Mouse (Mus musculus) layer of hippocampus, postnatal 14 days (tissue): ENCODE data around the gene C87977. TPM values are rescaled to one million over a fixed set of nuclear protein-coding genes. Genes with fewer than 3 reads are reported as not detected.
"Not testable (repeated sequence)": the region's sequence is repeated elsewhere in the genome, so short reads cannot be mapped to it uniquely, and the experiment has no call there.

Experiments
- DNase-seq, 2 experiments: peaks; one replicate each; pipeline ENCODE4 v3.0.0; 2021 to 2022; ENCODE audit warnings: low spot score in 2 of 2, mixed read lengths in 1 of 2
- long read RNA-seq, 2 experiments: library from polyadenylated mRNA; stranded (forward); transcript quantifications; one replicate each; pipeline ENCODE4 v2.0.0; 2021
- total RNA-seq, 2 experiments: library from RNA; stranded (reverse); gene quantifications; 2 replicates each; pipeline ENCODE4 v1.2.3; 2021

Gene C87977
- total RNA-seq = not detected
- long read RNA-seq, experiment 1 = 0 reads
- long read RNA-seq, experiment 2 = 0 reads

DNA sequence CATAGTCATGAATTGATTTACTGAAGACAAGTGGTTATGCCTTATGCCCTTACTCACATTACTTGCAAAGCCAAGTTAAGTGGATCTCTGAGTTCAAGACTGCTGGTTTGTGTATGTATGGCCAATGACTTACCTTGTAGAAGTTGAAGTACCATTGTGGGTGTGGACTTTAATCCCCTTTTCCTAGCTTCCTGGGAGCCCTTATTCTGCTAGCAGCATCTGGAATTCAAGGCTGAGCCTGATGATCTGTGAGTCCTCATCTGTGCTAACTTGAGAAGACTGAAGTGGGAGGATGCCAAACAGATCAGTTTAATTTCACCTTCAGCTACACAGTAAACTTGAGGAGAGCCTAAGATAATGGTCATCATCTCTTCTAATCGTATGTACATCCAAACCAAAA lies at the start of gene C87977:
Gene C87977, minus strand, starts transcription at position 101 of the 400 bp plus-strand sequence.
- not testable (repeated sequence) for DNase-seq

DNA sequence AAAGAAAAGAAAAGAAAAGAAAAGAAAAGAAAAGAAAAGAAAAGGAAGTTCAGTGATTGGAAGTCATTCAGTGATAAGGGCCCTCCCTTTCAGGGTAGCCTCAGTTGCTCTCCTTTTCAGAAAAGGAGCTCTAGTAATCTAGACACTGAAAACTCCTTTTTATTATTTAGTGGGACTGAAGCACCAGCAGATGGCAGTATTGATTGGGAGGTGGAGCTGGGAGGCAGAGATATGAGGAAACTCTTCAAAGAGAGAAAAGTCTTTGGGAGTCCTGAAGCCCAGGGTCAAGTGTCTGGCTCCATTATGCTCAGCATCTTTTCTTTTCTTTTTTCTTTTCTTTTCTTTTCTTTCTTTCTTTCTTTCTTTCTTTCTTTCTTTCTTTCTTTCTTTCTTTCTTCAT lies 41.6 kb upstream of the C87977 start:
- DNase-seq = not testable (repeated sequence)

DNA sequence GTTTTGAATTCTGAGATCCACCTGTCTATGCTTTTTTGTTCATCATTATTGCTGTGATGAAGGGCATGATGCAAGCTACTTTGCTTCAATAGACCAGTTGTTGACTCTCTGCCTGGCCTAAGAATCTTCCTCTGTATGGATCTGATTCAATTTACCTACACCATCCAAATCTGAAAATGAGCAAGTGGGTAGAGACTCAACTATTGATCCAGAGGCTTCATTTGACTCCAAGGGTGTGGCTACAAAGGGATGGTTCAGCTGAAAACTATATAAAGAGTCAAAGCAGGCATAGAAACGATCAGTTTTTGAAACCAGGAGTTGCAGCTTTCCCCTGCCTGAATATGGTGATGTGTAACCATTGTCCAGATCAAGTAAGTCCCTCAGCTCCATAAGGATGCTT lies 22.7 kb downstream of the C87977 start, which contains the start of gene Oog2:
Gene Oog2, plus strand, starts transcription at position 301 of the 400 bp plus-strand sequence.
- no peak for DNase-seq

DNA sequence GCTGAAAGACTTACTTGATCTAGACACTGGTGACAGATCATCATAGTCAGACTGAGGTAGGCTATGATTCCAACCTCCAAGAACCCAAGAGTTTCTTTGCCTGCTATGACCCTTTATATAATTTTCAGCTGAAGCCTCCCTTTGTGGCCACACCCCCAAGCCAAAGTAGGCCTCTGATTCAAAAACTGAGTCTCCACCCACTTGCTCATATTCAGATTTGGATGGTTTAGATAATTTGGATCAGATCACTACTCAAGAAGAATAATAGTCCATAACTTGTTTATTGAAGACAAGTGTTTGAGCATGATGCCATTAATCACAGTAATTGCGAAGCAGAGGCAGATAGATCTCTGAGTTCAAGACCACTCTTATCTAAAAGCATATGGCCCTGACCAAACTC lies 50.6 kb downstream of the C87977 start, which contains the start of gene Oog3:
Gene Oog3, minus strand, starts transcription at position 101 of the 400 bp plus-strand sequence.
- DNase-seq = no peak

Other genes starting within 250 kb of the C87977 start
- not detected for gene Gm13101, start 246.4 kb downstream of the C87977 start, total RNA-seq
- not detected for gene Pramef17, start 218.9 kb downstream of the C87977 start, total RNA-seq
- gene Pramel4, start 154.2 kb downstream of the C87977 start, total RNA-seq = not detected
- not detected for gene Gm13102, start 106.8 kb downstream of the C87977 start, total RNA-seq
- not detected for gene Oog3, start 50.7 kb downstream of the C87977 start, total RNA-seq
- gene Oog2, start 22.6 kb downstream of the C87977 start, total RNA-seq = not detected
- gene Pramel5, start 67.2 kb upstream of the C87977 start, total RNA-seq = not detected
- not detected for gene Gm13128, start 116.9 kb upstream of the C87977 start, total RNA-seq
- not detected for gene Gm13119, start 144.6 kb upstream of the C87977 start, total RNA-seq
- not detected for gene Pramef20, start 164.6 kb upstream of the C87977 start, total RNA-seq
- gene Pramef12, start 195.1 kb upstream of the C87977 start, total RNA-seq = not detected
- under 1 TPM in 1 of 2 experiments, not detected in 1; 0.58 TPM for gene 1700012P22Rik, start 225.5 kb upstream of the C87977 start, total RNA-seq
- not detected for gene Gm9944, start 240.0 kb upstream of the C87977 start, total RNA-seq